Mouse (Mus musculus) right cerebral cortex, postnatal 10 days (tissue): ENCODE results near the gene Pdk2.

ENCODE experiments used
- DNase-seq, 2 experiments: peaks; one replicate each; pipeline ENCODE4 v3.0.0; 2021; ENCODE audit warnings: low spot score in 2 of 2

Gene Pdk2

DNA sequence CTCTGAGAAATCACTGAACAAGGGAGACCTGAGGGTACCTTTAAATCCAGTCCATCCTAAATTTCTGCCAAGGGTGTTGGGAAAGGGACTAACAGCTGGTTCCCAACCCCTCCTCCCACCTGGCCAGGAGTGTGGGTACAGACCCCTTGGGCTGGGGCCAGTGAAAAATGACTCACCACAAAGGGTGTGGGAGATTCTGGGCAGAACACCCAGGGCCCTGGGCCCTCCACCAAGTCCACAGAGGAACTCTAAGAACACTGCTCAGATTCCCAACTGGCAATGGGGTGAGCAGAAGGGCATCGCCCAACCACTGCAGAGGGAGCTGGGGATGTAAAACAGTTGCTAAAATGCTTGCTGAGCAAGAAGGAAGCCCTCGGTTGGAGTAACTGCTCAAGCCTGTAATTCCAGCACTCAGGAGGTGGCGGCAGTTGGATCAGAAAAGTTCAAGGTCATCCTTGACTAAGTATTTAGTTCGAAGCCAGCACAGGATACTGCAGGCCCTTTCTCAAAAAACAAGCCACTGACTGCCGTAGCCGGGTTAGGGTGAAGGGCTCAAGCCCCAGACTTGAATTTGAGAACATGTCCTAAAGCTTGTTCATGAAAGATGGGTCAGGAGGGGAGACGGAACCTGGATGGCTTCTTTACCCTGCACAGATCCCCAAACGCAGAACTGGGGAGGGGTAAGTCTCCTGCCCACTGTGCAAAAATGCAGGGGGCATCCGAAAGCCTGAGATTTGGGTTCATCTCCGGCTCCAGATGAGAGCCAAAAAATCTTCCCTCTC is 52.2 kb downstream of the Pdk2 start:
- DNase-seq = peak; percentile 72 to 75

DNA sequence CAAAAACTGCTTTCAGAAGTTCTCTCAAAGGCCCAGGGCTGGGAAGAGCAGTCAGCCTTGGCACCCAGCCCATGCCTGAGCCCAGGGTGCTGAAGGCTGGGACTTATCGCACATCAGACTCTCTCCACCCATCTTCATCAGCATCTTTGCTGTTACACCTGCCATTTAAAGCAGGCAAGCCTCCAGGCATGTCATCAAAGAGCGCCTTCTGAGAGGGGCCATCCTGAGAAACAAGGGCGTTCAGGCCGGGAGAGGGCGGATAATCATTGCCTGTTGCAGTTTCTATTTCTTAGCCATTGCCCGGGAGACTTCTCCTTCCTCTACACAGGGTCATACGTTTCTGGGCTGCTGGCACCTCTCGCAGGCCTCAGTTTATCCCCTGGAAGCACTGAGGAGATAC is 53.3 kb downstream of the Pdk2 start:
- DNase-seq = peak in 1 of 2 experiments; percentile 30

DNA sequence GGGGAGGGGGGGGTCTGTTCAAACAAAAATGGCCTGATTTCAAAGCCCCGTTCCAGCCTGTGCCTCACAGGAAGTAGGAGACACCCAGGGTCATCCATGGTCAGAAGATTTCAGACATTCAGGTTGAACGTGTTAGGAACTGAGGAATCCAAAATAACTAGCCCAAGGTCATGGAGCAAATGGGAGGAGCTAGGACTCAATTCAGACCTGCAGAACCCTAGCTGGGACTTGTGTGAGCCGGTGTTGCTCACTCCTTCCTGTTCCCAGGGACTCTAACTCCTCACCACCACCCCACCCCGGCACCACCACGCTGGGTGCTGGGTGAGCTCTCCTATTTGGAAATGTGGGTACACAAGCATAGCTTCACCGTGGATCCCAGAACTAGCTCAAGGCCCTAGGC is 53.8 kb downstream of the Pdk2 start:
- DNase-seq = no peak

DNA sequence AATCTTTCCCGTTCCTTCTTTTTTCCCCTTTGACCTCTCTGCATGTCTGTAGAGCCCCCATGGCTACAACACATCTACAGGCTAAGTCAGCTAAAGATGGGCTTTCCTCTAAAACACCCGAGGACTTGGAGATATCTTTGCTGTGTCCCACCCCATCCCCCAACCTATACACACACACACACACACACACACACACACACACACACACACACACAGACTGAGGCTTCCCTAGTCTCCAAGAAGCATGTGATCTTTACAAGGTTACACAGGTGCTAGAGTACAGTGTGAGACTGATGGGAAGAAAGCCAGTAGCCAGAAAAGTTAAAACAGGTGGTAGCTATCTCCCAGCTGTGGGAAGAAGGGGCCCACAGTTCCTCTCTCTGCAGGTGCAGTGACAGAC is 54.7 kb downstream of the Pdk2 start:
- no peak for DNase-seq

DNA sequence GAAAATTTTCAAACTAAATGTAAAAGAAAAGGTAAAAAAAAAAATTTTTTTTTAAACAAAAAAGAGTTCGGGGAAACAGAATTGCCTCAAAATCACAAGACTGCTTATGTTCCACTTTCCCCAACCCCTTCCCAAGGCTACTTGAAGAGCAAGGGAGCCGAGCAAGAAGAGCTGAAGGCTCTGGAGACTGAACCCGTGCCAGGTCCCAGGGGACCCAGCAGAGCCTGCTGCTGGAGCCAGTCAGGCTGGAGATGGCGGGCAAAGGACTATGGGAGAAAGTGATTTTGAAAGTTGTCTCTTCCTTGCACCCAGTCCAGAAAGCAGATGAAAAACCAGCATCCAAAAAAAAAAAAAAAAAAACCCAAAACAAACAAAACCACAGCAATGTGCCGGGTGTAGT is 55.3 kb downstream of the Pdk2 start:
- DNase-seq = no peak

DNA sequence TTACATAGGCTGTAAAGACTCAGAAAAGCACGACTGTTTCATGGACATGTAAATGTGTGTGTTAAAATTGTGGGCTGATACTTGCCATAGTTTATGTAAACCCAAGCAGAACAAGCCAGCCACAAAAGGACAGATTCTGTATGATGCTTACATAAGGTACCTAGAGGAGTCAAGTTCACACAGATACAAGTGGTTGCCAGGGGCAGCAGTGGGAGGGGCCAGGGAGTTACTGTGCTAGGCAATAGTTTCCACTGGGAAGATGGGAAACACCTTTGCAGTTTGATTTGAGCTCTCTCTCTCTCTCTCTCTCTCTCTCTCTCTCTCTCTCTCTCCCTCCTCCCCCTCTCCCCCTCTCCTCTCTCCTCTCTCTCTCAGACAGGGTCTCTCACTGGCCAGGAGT is 56.0 kb downstream of the Pdk2 start:
- DNase-seq = no peak

DNA sequence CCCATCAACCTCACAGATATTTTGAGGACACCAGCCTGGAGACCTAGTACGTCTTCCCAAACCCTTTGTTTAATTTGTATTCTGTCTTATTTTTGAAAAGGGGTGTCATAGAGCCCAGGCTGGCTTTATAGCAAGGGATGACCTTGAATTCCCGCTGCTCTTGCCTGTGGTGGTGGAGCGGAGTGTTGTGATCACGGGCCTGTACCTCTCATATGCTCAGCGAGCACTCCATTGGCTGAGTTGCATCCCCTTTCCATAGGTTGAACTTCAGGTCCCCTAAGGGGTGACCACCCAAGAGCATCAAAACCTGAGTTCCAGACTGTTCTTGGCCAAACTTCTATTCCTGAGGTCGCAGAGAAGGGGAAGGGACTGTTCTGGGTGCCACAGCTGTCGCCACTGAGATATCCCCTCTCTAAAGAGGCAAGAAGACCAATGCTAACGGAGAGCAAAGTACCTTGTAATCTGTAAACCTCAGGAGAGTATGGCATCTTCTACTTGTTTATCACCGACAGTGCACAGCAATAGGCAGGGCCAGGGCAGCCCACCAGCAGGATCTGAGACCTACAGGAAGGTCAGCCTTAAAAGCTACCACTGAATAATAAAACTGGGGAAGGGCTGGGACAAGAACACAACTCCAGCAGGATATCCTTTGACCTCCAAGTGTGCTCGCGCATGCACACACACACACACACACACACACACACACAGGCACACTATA is 61.5 kb downstream of the Pdk2 start:
- no peak for DNase-seq

DNA sequence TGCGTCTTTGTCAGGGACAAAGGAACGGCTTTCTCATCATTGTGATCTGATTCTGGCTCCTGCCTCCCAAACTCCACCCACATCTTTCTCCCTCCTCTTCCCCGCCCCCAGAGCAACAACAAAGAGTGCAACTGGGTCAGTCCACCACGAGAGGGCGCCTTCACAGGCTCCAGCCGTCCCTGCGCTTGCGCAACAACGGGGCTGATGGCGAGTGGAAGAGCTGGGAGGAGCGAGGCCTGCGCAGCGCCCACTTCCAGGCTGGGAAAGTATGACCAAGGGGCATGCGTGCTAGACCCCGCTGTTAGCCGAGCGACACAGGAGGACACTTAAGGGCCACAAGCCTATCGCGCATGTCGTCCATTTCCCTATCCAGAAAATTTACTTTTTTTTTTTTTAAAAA is 62.2 kb downstream of the Pdk2 start:
- peak; percentile 98 for DNase-seq

DNA sequence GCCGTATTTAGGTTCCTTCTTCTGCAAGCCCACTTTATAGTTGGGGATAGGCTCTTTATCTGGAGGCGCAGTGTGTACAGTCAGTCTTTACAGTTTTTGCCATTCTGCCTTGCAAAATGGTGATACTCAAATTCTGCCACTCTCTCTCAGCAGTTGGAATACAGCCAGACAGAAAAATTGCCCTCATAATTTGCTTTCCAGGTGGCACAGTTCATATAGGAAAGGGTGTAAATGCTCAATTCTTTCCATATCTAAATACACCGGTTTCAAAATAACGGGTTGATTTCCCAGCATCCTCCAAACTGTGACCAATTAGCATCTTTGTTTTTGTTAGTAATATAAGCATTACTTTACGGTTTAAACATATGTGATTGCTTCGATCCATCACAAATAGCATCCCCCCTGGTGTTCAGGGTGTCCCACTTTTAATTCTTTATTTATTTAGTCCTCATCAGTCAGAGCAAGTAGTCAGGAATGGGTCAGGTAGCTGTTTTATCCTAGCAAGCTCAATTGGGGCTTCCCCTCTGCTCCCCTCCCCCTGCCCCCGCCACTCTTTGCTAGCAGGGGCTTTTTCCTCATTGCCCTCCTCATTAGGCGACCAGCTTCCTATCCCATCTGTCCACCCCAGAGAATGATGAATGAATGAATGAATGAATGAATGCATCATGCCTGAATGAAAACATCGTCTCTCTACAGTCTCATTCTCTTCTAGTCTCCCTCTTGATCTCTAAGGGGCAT is 62.8 kb downstream of the Pdk2 start:
- peak in 1 of 2 experiments; percentile 33 for DNase-seq
